Mouse (Mus musculus) layer of hippocampus, adult 2 months (tissue): ENCODE measurements around the gene Map3k9. TPM values are rescaled to one million over a fixed set of nuclear protein-coding genes. Genes with fewer than 3 reads are reported as not detected.

Experiments used
- DNase-seq, 2 experiments: peaks; one replicate each; pipeline ENCODE4 v3.0.0; 2022; ENCODE audit warnings: low spot score in 2 of 2
- H3K27ac ChIP-seq: fragments of 200-600 bp; 2 replicates; pipeline ENCODE4 v1.8.1; 2022
- H3K4me3 ChIP-seq: fragments of 200-600 bp; 2 replicates; pipeline ENCODE4 v1.8.1; 2022; ENCODE audit warnings: mild to moderate bottlenecking
- CTCF ChIP-seq: fragments of 200-600 bp; conservative IDR thresholded peaks from 2 replicates; pipeline ENCODE4 v1.8.1; 2022; ENCODE audit warnings: antibody characterized with exemption, mild to moderate bottlenecking, moderate library complexity
- total RNA-seq, 2 experiments: library from RNA; stranded (reverse); gene quantifications; 2 replicates each; pipeline ENCODE4 v1.2.3; 2021

Gene Map3k9
- total RNA-seq, 2 experiments from 2014 or later = 32.0 TPM

- DNase-seq = peak in 1 of 2 experiments; percentile 41
These were observed 54.6 kb downstream of the Map3k9 start for GRCm38 (mm10) chr12:81726246-81726822.

GRCm38 (mm10) chr12:81724776-81725175 lies 56.2 kb downstream of the Map3k9 start:
- no peak for TF ChIP-seq CTCF
- H3K4me3 ChIP-seq = no peak overlapping the region
- no peak for DNase-seq
- H3K27ac ChIP-seq = no peak overlapping the region

More at GRCm38 (mm10) chr12:81726246-81726822, 54.6 kb downstream of the Map3k9 start:
- H3K4me3 ChIP-seq = no peak overlapping the region
- no peak overlapping the region for H3K27ac ChIP-seq
- TF ChIP-seq CTCF = peak; percentile 68

GRCm38 (mm10) chr12:81723375-81723774 lies 57.6 kb downstream of the Map3k9 start:
- no peak for TF ChIP-seq CTCF
- no peak overlapping the region for H3K4me3 ChIP-seq
- H3K27ac ChIP-seq = no peak overlapping the region
- DNase-seq = no peak

- no peak for DNase-seq
- TF ChIP-seq CTCF = no peak
- H3K27ac ChIP-seq = no peak overlapping the region
These were observed 61.3 kb downstream of the Map3k9 start for GRCm38 (mm10) chr12:81719715-81720114.

GRCm38 (mm10) chr12:81719161-81719560 lies 61.8 kb downstream of the Map3k9 start:
- peak in 1 of 2 experiments; percentile 8 for DNase-seq
- Histone ChIP-seq H3K27ac (no peak overlapping the region), H3K4me3 (no peak overlapping the region)
- TF ChIP-seq CTCF = no peak

More at GRCm38 (mm10) chr12:81719715-81720114, 61.3 kb downstream of the Map3k9 start:
- H3K4me3 ChIP-seq = no peak overlapping the region

GRCm38 (mm10) chr12:81712618-81713017 lies 68.4 kb downstream of the Map3k9 start:
- no peak for TF ChIP-seq CTCF
- Histone ChIP-seq H3K27ac (no peak overlapping the region), H3K4me3 (no peak overlapping the region)
- no peak for DNase-seq

GRCm38 (mm10) chr12:81702903-81703302 lies 78.1 kb downstream of the Map3k9 start:
- peak; percentile 80 for TF ChIP-seq CTCF

GRCm38 (mm10) chr12:81698011-81698410 lies 83.0 kb downstream of the Map3k9 start:
- no peak for TF ChIP-seq CTCF
- DNase-seq = no peak
- Histone ChIP-seq H3K27ac (no peak overlapping the region), H3K4me3 (no peak overlapping the region)

More at GRCm38 (mm10) chr12:81702903-81703302, 78.1 kb downstream of the Map3k9 start:
- H3K4me3 ChIP-seq = no peak overlapping the region
- DNase-seq = peak; percentile 26 to 33
- H3K27ac ChIP-seq = no peak overlapping the region

- Histone ChIP-seq H3K27ac (no peak overlapping the region), H3K4me3 (no peak overlapping the region)
- DNase-seq = no peak
- TF ChIP-seq CTCF = no peak
These were observed 89.7 kb downstream of the Map3k9 start for GRCm38 (mm10) chr12:81691177-81691730.

GRCm38 (mm10) chr12:81690751-81691150 lies 90.2 kb downstream of the Map3k9 start:
- H3K4me3 ChIP-seq = no peak overlapping the region
- no peak for TF ChIP-seq CTCF

GRCm38 (mm10) chr12:81690111-81690510 lies 90.9 kb downstream of the Map3k9 start:
- H3K4me3 ChIP-seq = no peak overlapping the region
- TF ChIP-seq CTCF = no peak

More at GRCm38 (mm10) chr12:81690751-81691150, 90.2 kb downstream of the Map3k9 start:
- H3K27ac ChIP-seq = no peak overlapping the region
- DNase-seq = no peak

GRCm38 (mm10) chr12:81689505-81690056 lies 91.4 kb downstream of the Map3k9 start:
- DNase-seq = no peak
- Histone ChIP-seq H3K27ac (no peak overlapping the region), H3K4me3 (no peak overlapping the region)
- TF ChIP-seq CTCF = no peak

More at GRCm38 (mm10) chr12:81690111-81690510, 90.9 kb downstream of the Map3k9 start:
- no peak overlapping the region for H3K27ac ChIP-seq
- no peak for DNase-seq

- DNase-seq = no peak
- TF ChIP-seq CTCF = no peak
- no peak overlapping the region for H3K27ac ChIP-seq
- H3K4me3 ChIP-seq = no peak overlapping the region
These were observed 92.4 kb downstream of the Map3k9 start for GRCm38 (mm10) chr12:81688537-81688936.

GRCm38 (mm10) chr12:81687873-81688272 lies 93.1 kb downstream of the Map3k9 start:
- DNase-seq = no peak
- H3K4me3 ChIP-seq = no peak overlapping the region
- H3K27ac ChIP-seq = no peak overlapping the region
- peak; percentile 53 for TF ChIP-seq CTCF
